Mouse (Mus musculus): ENCODE measurements around the gene Hacd2.

DNA sequence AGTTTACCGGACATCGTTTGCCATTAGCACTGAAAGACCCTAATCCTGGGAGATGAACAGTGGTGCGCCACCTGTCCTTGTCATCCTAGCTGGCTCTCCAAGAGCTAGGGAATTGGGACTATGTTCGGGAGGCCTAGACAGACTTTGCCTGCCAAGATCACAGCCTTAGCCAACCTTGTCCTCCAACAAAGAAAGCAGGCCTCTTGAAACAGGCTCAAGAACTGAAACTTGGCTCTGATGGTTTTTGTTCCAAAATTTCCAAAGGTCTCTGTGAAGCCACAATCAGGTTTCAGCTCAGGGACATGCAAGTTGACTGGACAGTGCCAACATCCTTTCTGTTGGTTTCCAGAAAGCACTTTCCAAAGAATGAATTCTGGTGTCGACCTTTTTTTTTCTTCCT, 29.4 kb upstream of the Hacd2 start:
- TF ChIP-seq POLR2A (IDR thresholded peaks at IDR 0.05; ENCODE audit: low read depth, low read length): no peak
- TF ChIP-seq RAD21 (IDR thresholded peaks at IDR 0.05; ENCODE audit: low read depth, low read length): no peak
- no peak for TF ChIP-seq MEF2A (IDR thresholded peaks at IDR 0.05; ENCODE audit: borderline replicate concordance, low read depth, low read length)
- TF ChIP-seq JUN (IDR thresholded peaks at IDR 0.05; ENCODE audit: insufficient read depth, low read depth, low read length): no peak
- no peak for TF ChIP-seq HCFC1 (IDR thresholded peaks at IDR 0.05; ENCODE audit: low read depth, low read length)

Measured in CH12.LX (cell line).